Mouse (Mus musculus) liver, embryonic 14.5 days (tissue): ENCODE measurements around the gene Zfp101. TPM values are rescaled to one million over a fixed set of nuclear protein-coding genes. Genes with fewer than 3 reads are reported as not detected.

Experiments used
- ATAC-seq: fragments of 200-750 bp; cut with Nextera tagmentation; 2 replicates; pipeline ENCODE4 v1.8.0; 2017; ENCODE audit warnings: moderate number of reproducible peaks, mild to moderate bottlenecking, moderate library complexity; ENCODE audit not compliant: insufficient read depth
- DNase-seq, 3 experiments: peaks; one replicate each; pipeline ENCODE4 v3.0.0-alpha.2; 2012 to 2013; ENCODE audit warnings: low read depth in 3 of 3, low spot score in 3 of 3
- H3K27ac ChIP-seq: fragments of 300-500 bp; sonication (generic); 2 replicates; pipeline ENCODE4 v1.5.1; 2014; ENCODE audit warnings: moderate library complexity, mild to moderate bottlenecking, control low read depth, inconsistent platforms
- H3K27me3 ChIP-seq: fragments of 300-500 bp; sonication (generic); 2 replicates; pipeline ENCODE4 v1.6.1; 2014; ENCODE audit warnings: mild to moderate bottlenecking, low read length, moderate library complexity; ENCODE audit not compliant: control insufficient read depth, insufficient read depth
- H3K36me3 ChIP-seq: fragments of 300-500 bp; sonication (generic); replicated peaks from 2 replicates; pipeline ENCODE4 v1.6.1; 2014; ENCODE audit warnings: low read depth; ENCODE audit not compliant: control insufficient read depth, insufficient read depth
- H3K4me1 ChIP-seq, 2 experiments: fragments of 200-500 bp in 1 of 2; fragments of 300-500 bp in 1 of 2; sonication (generic) in 1 of 2; replicated peaks; 2 replicates each; pipeline ENCODE4 v1.6.1; 2012 to 2014; ENCODE audit warnings: antibody characterized with exemption in 1 of 2, inconsistent platforms in 1 of 2, low read length in 1 of 2; ENCODE audit not compliant: control insufficient read depth in 2 of 2, insufficient read depth in 2 of 2
- H3K4me2 ChIP-seq: fragments of 300-500 bp; sonication (generic); 2 replicates; pipeline ENCODE4 v1.6.1; 2014; ENCODE audit warnings: low read depth, mild to moderate bottlenecking, control low read depth, moderate library complexity
- H3K4me3 ChIP-seq, 2 experiments: fragments of 200-500 bp in 1 of 2; fragments of 300-500 bp in 1 of 2; sonication (generic) in 1 of 2; 2 replicates each; pipeline ENCODE4 v1.5.1; 2012 to 2014; ENCODE audit warnings: low read depth in 2 of 2, low read length in 2 of 2, mild to moderate bottlenecking in 2 of 2, control low read depth in 1 of 2, inconsistent platforms in 1 of 2, moderate library complexity in 1 of 2; ENCODE audit not compliant: insufficient read depth in 1 of 2
- H3K9ac ChIP-seq: fragments of 300-500 bp; sonication (generic); replicated peaks from 2 replicates; pipeline ENCODE4 v1.6.1; 2014; ENCODE audit warnings: mild to moderate bottlenecking, control low read depth, moderate library complexity
- H3K9me3 ChIP-seq: fragments of 300-500 bp; sonication (generic); 2 replicates; pipeline ENCODE4 v1.6.1; 2016; ENCODE audit warnings: low read length, mixed read lengths; ENCODE audit not compliant: control insufficient read depth
- CTCF ChIP-seq: IDR thresholded peaks from 2 replicates; pipeline ENCODE4 v1.5.1; 2016; ENCODE audit warnings: antibody characterized with exemption, low read depth, control low read depth
- EP300 ChIP-seq: IDR thresholded peaks from 2 replicates; pipeline ENCODE4 v1.6.1; 2016; ENCODE audit warnings: antibody characterized with exemption, low read depth
- WGBS: fragments of 180-500 bp; shearing (Covaris S2); extraction: QIAGEN DNeasy Blood & Tissue Kit; methylation state at CpG from one replicate; pipeline ENCODE4 v1.1.7; 2014; ENCODE audit not compliant: insufficient replicate concordance; 5-methylcytosine and 5-hydroxymethylcytosine counted together
- polyA plus RNA-seq, 2 experiments: library from polyadenylated mRNA; depleted of rRNA in 1 of 2; stranded (reverse) in 1 of 2; unstranded in 1 of 2; fragments of >200 nt; fragmentation: Nextera tagmentation in 1 of 2; extraction: Ambion mirVana in 1 of 2; gene quantifications; 2 replicates each; pipeline versions ENCODE4 v1.2.1 to v1.2.3; 2012 to 2014

Gene Zfp101
- 5.8 and 9.8 TPM in 2 replicates for polyA plus RNA-seq (2012; rRNA removed)
- polyA plus RNA-seq (2014; fragmentation: Nextera tagmentation; extraction: Ambion mirVana): 6.2 and 6.6 TPM in 2 replicates

DNA sequence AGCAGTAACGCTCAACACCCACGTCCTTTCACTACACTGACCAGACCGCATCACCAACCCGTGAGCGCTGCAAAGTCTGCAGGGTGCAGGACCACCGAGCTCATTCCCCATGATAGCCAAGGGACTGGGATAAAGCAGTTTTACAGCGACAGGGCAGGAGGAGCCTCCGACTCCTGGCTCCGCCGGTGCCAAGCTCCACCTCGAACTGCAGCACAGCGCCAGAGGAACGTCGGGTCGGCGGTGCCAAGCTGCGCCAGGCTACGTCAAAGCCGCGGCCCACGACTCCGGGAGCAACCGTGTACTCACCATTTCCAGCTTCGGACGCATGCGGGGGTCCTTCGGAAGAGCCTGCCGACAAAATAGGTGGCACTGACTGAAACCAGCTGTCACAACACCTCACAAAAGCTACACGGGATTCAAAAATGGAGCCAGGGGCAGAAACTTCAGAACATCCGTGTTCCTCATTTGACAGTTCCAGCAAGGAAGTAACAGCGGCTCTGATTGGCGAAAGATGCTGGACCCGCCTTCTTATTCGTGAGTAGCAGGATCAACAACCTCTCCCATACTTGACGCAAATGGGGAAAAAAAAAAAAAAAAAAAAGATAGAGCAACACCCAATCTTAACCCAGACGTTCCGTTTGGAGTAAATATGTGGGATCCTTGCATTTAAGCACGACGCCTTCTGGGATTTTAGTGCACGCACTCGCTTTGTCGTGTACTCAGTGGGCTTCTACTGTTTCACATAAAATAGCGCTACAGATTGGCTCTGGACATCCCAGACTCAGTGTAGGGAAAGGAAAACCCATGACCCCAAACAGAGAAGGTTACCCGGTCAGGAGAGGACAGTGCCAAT, at the start of gene Zfp101:
Gene Zfp101 (minus strand): TSS at position 460 of the 853 bp plus-strand sequence.
- WGBS: under 1% methylated on average over 44 of the region's 44 CpGs

DNA sequence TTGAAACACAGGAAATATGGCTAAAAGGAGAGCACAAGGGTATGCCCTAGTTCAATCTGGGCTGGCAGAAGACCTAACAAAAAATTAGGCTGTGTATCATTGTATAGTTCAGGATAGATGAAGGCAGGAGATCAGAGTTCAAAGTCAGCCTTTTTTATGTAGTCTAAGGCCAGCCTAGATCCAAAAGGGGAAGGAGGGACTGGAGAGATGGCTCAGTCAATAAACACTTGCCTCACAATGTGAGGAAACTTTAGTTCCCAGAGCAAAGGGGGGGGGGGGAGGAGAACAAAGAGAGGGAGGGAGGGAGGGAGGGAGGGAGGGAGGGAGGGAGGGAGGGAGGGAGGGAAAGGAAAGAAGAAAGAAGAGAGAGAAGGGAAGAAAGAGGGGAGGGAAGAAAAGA, 46.7 kb upstream of the Zfp101 start:
- H3K36me3 ChIP-seq: no peaks in the 10 kb centered on the region
- no peaks in the 10 kb centered on the region for H3K27me3 ChIP-seq
- no peak for TF ChIP-seq CTCF
- no peak for TF ChIP-seq EP300
- no peak overlapping the region for H3K4me3 ChIP-seq
- peaks cover 0 to 10% of the 10 kb centered on the region in 2 experiments; a peak in 2 of 4 replicates for H3K4me1 ChIP-seq
- DNase-seq (no peak), ATAC-seq (no peak)
- no peaks in the 10 kb centered on the region for H3K9me3 ChIP-seq
- no peak overlapping the region for H3K4me2 ChIP-seq
- H3K9ac ChIP-seq: no peak overlapping the region
- no peak overlapping the region for H3K27ac ChIP-seq

More for the DNA sequence above, at the start of gene Zfp101:
- Histone ChIP-seq H3K27me3 (no peaks in the 10 kb centered on the region), H3K4me1 (peaks cover 6 to 9% of the 10 kb centered on the region in 2 experiments), H3K9me3 (no peaks in the 10 kb centered on the region), H3K4me2 (peak within 1 kb of the TSS; percentile 86), H3K27ac (peak within 1 kb of the TSS; percentile 79), H3K9ac (peak within 1 kb of the TSS; percentile 93), H3K4me3 (peak within 1 kb of the TSS; percentile 92 to 100), H3K36me3 (no peaks in the 10 kb centered on the region)
- DNase-seq: peak; percentile 90 to 93 (median 90)
- no peak for TF ChIP-seq EP300
- peak; percentile 33; the same call in 1 of the 2 replicates for TF ChIP-seq CTCF
- peak; percentile 98 for ATAC-seq

DNA sequence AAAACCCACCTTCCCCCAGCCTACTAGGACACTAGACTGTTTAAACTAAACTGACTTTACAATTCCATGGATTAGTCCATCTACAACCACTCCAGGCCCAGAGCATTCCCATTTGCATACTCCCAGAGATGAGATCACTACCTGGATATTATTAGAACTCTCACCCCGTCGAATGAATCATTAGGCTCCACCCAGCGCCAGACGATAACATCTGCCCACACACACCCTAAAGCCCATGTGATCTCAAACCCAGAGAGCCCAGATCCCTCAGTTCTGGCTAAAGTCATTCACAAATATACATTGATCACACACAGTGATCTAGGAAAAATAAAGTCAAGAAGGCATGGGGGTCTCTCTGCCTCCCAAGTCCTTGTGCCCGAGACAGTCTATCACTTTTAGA, 45.5 kb upstream of the Zfp101 start:
- Histone ChIP-seq H3K27me3 (no peaks in the 10 kb centered on the region), H3K36me3 (no peaks in the 10 kb centered on the region), H3K9ac (no peak overlapping the region), H3K4me2 (no peak overlapping the region), H3K9me3 (no peaks in the 10 kb centered on the region), H3K4me1 (peaks cover 0 to 10% of the 10 kb centered on the region in 2 experiments; a peak in 2 of 4 replicates), H3K27ac (no peak overlapping the region), H3K4me3 (no peak overlapping the region)
- DNase-seq (no peak), ATAC-seq (no peak)
- TF ChIP-seq CTCF (no peak), EP300 (no peak)
- WGBS: 39% methylated on average over 5 of the region's 5 CpGs

DNA sequence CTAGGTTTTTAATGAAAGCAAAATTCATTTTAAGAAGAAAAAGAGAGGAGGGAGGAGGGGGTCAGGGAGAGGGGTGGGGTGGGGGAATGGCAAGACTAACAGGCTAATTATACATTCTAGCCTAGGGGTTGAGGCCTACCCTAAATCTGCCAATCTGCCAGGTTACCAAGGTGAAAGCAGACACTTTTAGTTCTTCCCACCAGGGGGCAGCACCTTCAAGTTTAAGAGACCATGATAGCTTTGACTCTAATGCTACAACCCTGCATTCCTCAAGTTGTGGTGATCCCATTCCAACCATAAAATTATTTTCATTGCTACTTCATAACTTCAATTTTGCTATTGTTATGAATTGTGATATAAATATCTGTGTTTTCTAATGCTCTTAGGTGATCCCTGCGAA, 44.7 kb upstream of the Zfp101 start:
- DNase-seq (peak; percentile 54 to 57 (median 57)), ATAC-seq (no peak)
- peak; percentile 70 for TF ChIP-seq CTCF
- TF ChIP-seq EP300: no peak
- peaks cover 0 to 10% of the 10 kb centered on the region in 2 experiments; a peak in 2 of 4 replicates for H3K4me1 ChIP-seq
- WGBS: 53% methylated on average over 1 of the region's 1 CpGs
- no peak overlapping the region for H3K9ac ChIP-seq
- no peaks in the 10 kb centered on the region for H3K27me3 ChIP-seq
- no peak overlapping the region for H3K27ac ChIP-seq
- no peak overlapping the region for H3K4me2 ChIP-seq
- no peaks in the 10 kb centered on the region for H3K9me3 ChIP-seq
- no peaks in the 10 kb centered on the region for H3K36me3 ChIP-seq
- no peak overlapping the region for H3K4me3 ChIP-seq
